9 mouse cellular contexts compared by ENCODE assay signal in the genomic region with DNA sequence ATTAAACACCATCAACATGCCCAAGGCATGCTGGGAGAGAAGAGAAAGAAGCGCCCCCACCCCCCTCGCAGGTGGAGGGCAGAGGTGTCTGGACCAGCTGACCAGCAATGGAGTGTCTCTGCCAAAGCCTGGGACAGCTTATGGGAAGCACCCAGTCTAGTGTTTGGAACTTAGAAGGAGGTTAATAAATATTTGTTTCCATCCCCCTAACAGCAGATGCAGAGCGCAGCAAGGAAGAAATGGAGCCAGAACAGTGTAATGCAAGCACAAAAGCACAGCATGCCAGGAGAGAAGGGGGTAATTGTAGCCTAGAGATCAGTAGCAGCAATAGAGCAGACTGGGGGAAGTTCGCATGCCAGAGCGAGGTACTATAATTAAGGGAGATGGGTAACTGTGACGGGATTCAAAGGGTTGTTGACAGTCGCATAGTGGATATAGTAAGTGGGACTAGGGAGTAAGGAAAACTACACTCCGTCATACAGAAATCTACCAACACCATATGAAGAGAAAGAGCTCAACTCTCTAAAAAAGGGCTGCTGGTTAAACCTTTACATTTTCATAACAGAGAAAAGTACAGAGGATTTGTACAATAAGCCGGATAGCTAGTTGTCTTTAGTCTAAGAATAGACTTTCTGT. TPM values are rescaled to one million over a fixed set of nuclear protein-coding genes. Genes with fewer than 3 reads are reported as not detected.
DNase-seq lines count a peak whose midpoint lies in the region; ATAC-seq lines count a peak whose summit lies in the region.
"Had no signal": no experiment of that assay in that cellular context is flagged by ENCODE, and none has a peak within 500 bp of the region (broad histone marks: within the 10 kb centered on the region; RNA-seq: fewer than 3 reads in every experiment).

No protein-coding gene starts in this region.

- no peak overlapping the region for H3K9ac ChIP-seq in hindbrain, embryonic 14.5 days
- H3K9ac ChIP-seq in neural tube, embryonic 13.5 days = no peak overlapping the region

- no peak for ATAC-seq in hindbrain, embryonic 14.5 days (ENCODE audit: low FRiP score)
- peak; percentile 7; the same call in 1 of the 2 replicates for ATAC-seq in neural tube, embryonic 13.5 days (ENCODE audit: low read depth)

- DNase-seq in layer of hippocampus, adult 18-20 months (ENCODE audit: low spot score in 2 of 2) = peak; percentile 11 to 51
- no peak for DNase-seq in layer of hippocampus, postnatal 36 days
- no peak for DNase-seq in embryonic facial prominence, embryonic 10.5 days (ENCODE audit: low spot score)
- no peak for DNase-seq in hindbrain, embryonic 14.5 days (ENCODE audit: low spot score)
- DNase-seq in frontal cortex, postnatal 36 days (ENCODE audit: low spot score in 2 of 2) = no peak
- DNase-seq in ovary, postnatal 14 days (ENCODE audit: low spot score) = no peak
- DNase-seq in urinary bladder, postnatal 4 days (ENCODE audit: low spot score in 2 of 2) = no peak

- H3K27ac ChIP-seq in embryonic facial prominence, embryonic 10.5 days (replicated peaks) = no peak overlapping the region
- H3K27ac ChIP-seq in hindbrain, embryonic 14.5 days = no peak overlapping the region
- peak overlapping the region; percentile 38 for H3K27ac ChIP-seq in neural tube, embryonic 13.5 days (replicated peaks)

- no peaks in the 10 kb centered on the region for H3K9me3 ChIP-seq in embryonic facial prominence, embryonic 10.5 days
- no peaks in the 10 kb centered on the region for H3K9me3 ChIP-seq in hindbrain, embryonic 14.5 days (ENCODE audit: control insufficient read depth, low read length)
- no peaks in the 10 kb centered on the region for H3K9me3 ChIP-seq in neural tube, embryonic 13.5 days
- H3K9me3 ChIP-seq: megakaryocyte, embryonic 14.5 days had no signal

- peak overlapping the region; percentile 92 for H3K4me3 ChIP-seq in embryonic facial prominence, embryonic 10.5 days
- no peak overlapping the region; the same call in 1 of the 2 replicates for H3K4me3 ChIP-seq in hindbrain, embryonic 14.5 days (replicated peaks; ENCODE audit: low read length)
- peak overlapping the region; percentile 11 for H3K4me3 ChIP-seq in neural tube, embryonic 13.5 days
- H3K4me3 ChIP-seq: megakaryocyte, embryonic 14.5 days had no signal

- 6% methylated on average over 9 of the region's 9 CpGs for WGBS in embryonic facial prominence, embryonic 10.5 days
- 5% methylated on average over 9 of the region's 9 CpGs for WGBS in hindbrain, embryonic 14.5 days
- 3% methylated on average over 9 of the region's 9 CpGs for WGBS in neural tube, embryonic 13.5 days

- H3K4me1 ChIP-seq in embryonic facial prominence, embryonic 10.5 days = peaks cover 50% of the 10 kb centered on the region
- H3K4me1 ChIP-seq in hindbrain, embryonic 14.5 days (replicated peaks; ENCODE audit: control insufficient read depth, insufficient read depth, low read length) = peaks cover 46% of the 10 kb centered on the region
- H3K4me1 ChIP-seq in neural tube, embryonic 13.5 days (replicated peaks) = peaks cover 46% of the 10 kb centered on the region

- H3K36me3 ChIP-seq in embryonic facial prominence, embryonic 10.5 days (replicated peaks) = no peaks in the 10 kb centered on the region
- no peaks in the 10 kb centered on the region for H3K36me3 ChIP-seq in hindbrain, embryonic 14.5 days (replicated peaks; ENCODE audit: control insufficient read depth, insufficient read depth)
- H3K36me3 ChIP-seq in neural tube, embryonic 13.5 days = no peaks in the 10 kb centered on the region

- peaks cover 14% of the 10 kb centered on the region; the same call in 1 of the 2 replicates for H3K27me3 ChIP-seq in embryonic facial prominence, embryonic 10.5 days (replicated peaks; ENCODE audit: low read depth, poor library complexity, severe bottlenecking)
- no peaks in the 10 kb centered on the region for H3K27me3 ChIP-seq in hindbrain, embryonic 14.5 days (ENCODE audit: control insufficient read depth, insufficient read depth, low read length)
- H3K27me3 ChIP-seq in neural tube, embryonic 13.5 days = no peaks in the 10 kb centered on the region

- H3K4me2 ChIP-seq in hindbrain, embryonic 14.5 days (replicated peaks) = peak overlapping the region; percentile 95
- H3K4me2 ChIP-seq in neural tube, embryonic 13.5 days = peak overlapping the region; percentile 91

RNA-seq across cellular contexts. Expression of a gene that starts 1.5 kb away (rescaled TPM):
- 10 to 100 TPM; 21.7 to 26.2 TPM for total RNA-seq in layer of hippocampus, adult 18-20 months (2021)
- 10 to 100 TPM; 15.4 to 27.4 TPM for total RNA-seq in layer of hippocampus, postnatal 36 days (2021)
- 8.0 and 9.4 TPM in 2 replicates for polyA plus RNA-seq in embryonic facial prominence, embryonic 10.5 days (2016; fragmentation: Nextera tagmentation; extraction: Ambion mirVana)
- polyA plus RNA-seq in hindbrain, embryonic 14.5 days (2014; fragmentation: Nextera tagmentation; extraction: Ambion mirVana) = 8.9 and 10.0 TPM in 2 replicates
- 10.8 and 12.8 TPM in 2 replicates for polyA plus RNA-seq in neural tube, embryonic 13.5 days (2015; fragmentation: Nextera tagmentation; extraction: Ambion mirVana)

Comparison
In these comparisons a context has a peak if more than half of its experiments do, and no peak if none do; other contexts are left out.
1. DNase-seq: peak in layer of hippocampus, adult 18-20 months (2 of 2); none in layer of hippocampus, postnatal 36 days (0 of 2), embryonic facial prominence, embryonic 10.5 days (single experiment), hindbrain, embryonic 14.5 days (single experiment), frontal cortex, postnatal 36 days (0 of 2), ovary, postnatal 14 days (single experiment) and urinary bladder, postnatal 4 days (0 of 2).